Mouse (Mus musculus): Measurements from ENCODE around the gene Chrna4. TPM values are rescaled to one million over a fixed set of nuclear protein-coding genes. Genes with fewer than 3 reads are reported as not detected.

Gene Chrna4
- total RNA-seq, 2 experiments from 2014 or later, result 4.3 to 26.9 TPM

GRCm38 (mm10) chr2:181038644-181039355 is 4.5 kb downstream of the Chrna4 start:
- peak; percentile 39 to 47 for DNase-seq (ENCODE audit: low spot score in 2 of 2)

GRCm38 (mm10) chr2:181036561-181036960 is 6.8 kb downstream of the Chrna4 start:
- no peak for DNase-seq (ENCODE audit: low spot score in 2 of 2)

DNA sequence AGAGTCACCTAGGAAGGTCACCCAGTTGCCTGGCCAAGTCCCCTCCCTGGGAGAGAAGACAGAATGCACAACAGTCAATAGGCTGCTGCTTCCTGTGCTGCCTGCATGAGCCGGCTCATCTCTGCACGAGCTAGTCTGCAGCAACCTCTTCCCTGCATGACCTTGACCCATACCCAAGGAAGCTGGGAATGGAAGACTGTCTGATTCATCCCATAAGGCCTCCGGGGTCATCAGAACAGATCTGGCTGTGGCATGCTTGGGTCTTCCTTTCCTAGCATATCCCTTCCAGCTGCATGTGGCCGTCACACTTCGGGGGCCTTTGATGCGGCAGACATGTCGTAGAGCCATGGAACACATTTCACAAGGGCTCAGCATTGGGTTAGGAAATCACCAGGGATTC is 8.2 kb downstream of the Chrna4 start:
- no peak for DNase-seq (ENCODE audit: low spot score in 2 of 2)

- DNase-seq (ENCODE audit: low spot score in 2 of 2), result no peak
Observed at GRCm38 (mm10) chr2:181033310-181033709, 10.0 kb downstream of the Chrna4 start.

GRCm38 (mm10) chr2:181032407-181032806 is 10.9 kb downstream of the Chrna4 start:
- DNase-seq (ENCODE audit: low spot score in 2 of 2), result no peak

- DNase-seq (ENCODE audit: low spot score in 2 of 2), result no peak
Observed at GRCm38 (mm10) chr2:181031406-181031934, 11.9 kb downstream of the Chrna4 start.

- DNase-seq (ENCODE audit: low spot score in 2 of 2), result no peak
Observed at GRCm38 (mm10) chr2:181008339-181008738, 35.0 kb downstream of the Chrna4 start.

DNA sequence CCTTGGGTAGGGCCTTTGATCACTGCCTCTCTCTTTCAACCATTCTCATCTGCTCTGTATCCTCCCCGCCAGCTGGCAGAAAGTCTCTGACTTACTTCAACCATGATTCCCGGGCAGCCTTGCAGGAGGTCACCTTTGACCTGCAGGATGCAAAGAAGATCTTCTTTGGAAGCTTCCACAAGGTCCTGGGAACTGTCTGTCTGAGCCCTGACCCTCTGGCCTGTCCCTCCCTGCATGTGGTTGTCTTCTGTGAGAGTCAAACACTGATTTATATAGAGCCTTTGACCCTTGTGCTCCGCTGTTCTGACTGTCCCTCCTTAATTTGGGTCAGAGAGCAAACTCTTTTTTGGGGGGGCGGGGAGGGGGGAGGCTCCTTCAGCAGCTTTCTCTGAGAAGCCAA is 36.3 kb downstream of the Chrna4 start:
- DNase-seq (ENCODE audit: low spot score in 2 of 2), result no peak

DNA sequence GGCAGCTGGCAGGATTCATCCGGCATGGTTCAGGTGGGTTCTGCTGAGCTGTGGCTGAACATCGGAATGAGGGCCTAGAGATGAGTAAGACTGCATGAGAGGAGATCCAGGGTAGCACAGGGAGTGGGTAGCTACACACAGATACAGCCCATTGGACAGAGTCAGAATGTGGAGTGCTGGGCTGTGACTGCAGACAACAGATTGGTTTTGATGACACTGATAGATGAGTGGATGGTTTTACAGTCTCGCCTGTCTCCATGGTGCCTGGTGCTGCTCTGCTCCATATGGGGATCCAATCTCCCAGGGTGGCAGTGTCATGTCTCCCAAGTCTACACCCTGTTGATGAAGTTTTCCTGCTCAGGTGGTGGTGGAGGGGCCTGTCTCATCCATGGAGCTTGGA is 46.4 kb downstream of the Chrna4 start:
- no peak for DNase-seq (ENCODE audit: low spot score in 2 of 2)

DNA sequence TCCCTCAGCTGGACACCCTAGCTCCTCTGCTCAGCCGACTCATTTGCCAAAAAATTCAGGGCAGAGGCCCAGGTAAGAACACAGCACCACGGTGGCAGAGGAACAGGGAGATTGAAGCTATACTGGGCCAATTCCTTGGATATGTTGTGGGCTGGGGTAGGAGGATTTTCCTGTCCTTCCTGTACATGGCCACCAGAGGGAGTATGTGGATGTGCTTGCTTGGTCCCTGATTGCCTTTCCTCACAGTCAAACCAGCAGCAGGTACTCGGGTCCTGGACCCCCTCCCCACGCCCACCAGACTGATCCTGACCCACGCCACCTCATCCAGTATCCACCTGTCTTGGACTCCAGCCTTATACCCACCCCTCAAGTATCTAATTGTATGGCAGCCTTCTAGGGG is 46.9 kb downstream of the Chrna4 start:
- DNase-seq (ENCODE audit: low spot score in 2 of 2), result peak in 1 of 2 experiments; percentile 25

GRCm38 (mm10) chr2:180995457-180995856 is 47.9 kb downstream of the Chrna4 start:
- DNase-seq (ENCODE audit: low spot score in 2 of 2), result no peak

GRCm38 (mm10) chr2:180994360-180994759 is 49.0 kb downstream of the Chrna4 start:
- no peak for DNase-seq (ENCODE audit: low spot score in 2 of 2)

- no peak for DNase-seq (ENCODE audit: low spot score in 2 of 2)
Observed at GRCm38 (mm10) chr2:180990347-180990746, 53.0 kb downstream of the Chrna4 start.

DNA sequence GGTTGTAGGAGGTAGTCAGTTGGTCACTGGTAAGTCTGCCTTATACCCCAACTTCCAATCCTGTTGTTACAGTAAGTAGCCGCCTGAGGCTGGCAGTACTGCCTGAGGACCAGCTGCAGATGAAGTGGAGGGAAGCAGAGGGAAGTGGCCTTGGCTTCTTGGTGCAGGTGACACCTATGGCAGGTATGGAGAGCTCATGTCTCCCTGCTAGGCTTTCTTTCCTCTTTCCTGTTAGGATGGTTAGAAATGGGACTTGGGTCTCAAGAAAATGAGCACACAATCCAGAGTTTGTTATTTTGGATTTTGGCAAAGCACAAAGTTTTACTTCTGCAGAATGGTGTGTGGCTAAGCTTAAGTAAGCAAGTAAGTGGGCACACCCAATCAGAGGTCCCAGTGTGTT is 54.4 kb downstream of the Chrna4 start:
- no peak for DNase-seq (ENCODE audit: low spot score in 2 of 2)

GRCm38 (mm10) chr2:180988347-180988913 is 54.9 kb downstream of the Chrna4 start:
- DNase-seq (ENCODE audit: low spot score in 2 of 2), result no peak

- no peak for DNase-seq (ENCODE audit: low spot score in 2 of 2)
Observed at GRCm38 (mm10) chr2:180987432-180988030, 55.8 kb downstream of the Chrna4 start.

GRCm38 (mm10) chr2:180987001-180987400 is 56.3 kb downstream of the Chrna4 start:
- no peak for DNase-seq (ENCODE audit: low spot score in 2 of 2)

DNA sequence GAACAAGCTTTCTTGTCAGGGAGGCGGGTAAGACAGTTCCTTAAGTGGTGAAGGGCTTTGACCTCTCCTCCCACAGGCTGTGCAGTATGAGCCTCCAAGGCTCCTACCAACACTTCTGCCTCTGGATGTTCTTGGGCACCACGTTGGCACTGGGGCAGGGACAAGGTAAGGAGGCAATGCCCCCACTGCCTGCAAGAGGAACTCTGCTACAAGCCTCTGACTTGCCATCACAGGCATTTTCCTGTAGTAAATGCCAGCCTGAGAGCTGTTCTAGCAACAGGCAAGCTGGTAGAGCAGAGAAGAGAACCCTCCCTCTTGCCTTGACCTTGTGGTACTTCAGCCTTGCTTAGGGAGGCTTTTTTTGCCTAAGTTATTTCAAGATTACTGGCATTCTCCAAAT is 56.9 kb downstream of the Chrna4 start, which contains the start of gene Col20a1:
Col20a1 (plus strand) TSS at position 87 of the 400 bp plus-strand sequence.
- DNase-seq (ENCODE audit: low spot score in 2 of 2), result no peak

GRCm38 (mm10) chr2:180985635-180986034 is 57.7 kb downstream of the Chrna4 start:
- DNase-seq (ENCODE audit: low spot score in 2 of 2), result no peak

- DNase-seq (ENCODE audit: low spot score in 2 of 2), result no peak
Observed at GRCm38 (mm10) chr2:180981133-180981532, 62.2 kb downstream of the Chrna4 start.
